Mouse (Mus musculus) limb, embryonic 14.5 days (tissue): ENCODE measurements around the gene Cabp2. TPM values are rescaled to one million over a fixed set of nuclear protein-coding genes. Genes with fewer than 3 reads are reported as not detected.

Source experiments
- ATAC-seq: fragments of 200-750 bp; cut with Nextera tagmentation; 2 replicates; pipeline ENCODE4 v1.8.0; 2017; ENCODE audit warnings: low read depth, moderate number of reproducible peaks, moderate TSS enrichment; ENCODE audit not compliant: low FRiP score
- DNase-seq: peaks from one replicate; pipeline ENCODE4 v3.0.0-alpha.2; 2015; ENCODE audit warnings: low spot score
- H3K27ac ChIP-seq: fragments of 300-500 bp; sonication (generic); replicated peaks from 2 replicates; pipeline ENCODE4 v1.5.1; 2014; ENCODE audit warnings: low read depth, mild to moderate bottlenecking, low read length, moderate library complexity, mixed read lengths
- H3K27me3 ChIP-seq: fragments of 300-500 bp; sonication (generic); 2 replicates; pipeline ENCODE4 v1.6.1; 2014; ENCODE audit warnings: low read length, mixed read lengths; ENCODE audit not compliant: control insufficient read depth, insufficient read depth
- H3K36me3 ChIP-seq: fragments of 300-500 bp; sonication (generic); 2 replicates; pipeline ENCODE4 v1.6.1; 2014; ENCODE audit warnings: mild to moderate bottlenecking, low read length, moderate library complexity, mixed read lengths; ENCODE audit not compliant: control insufficient read depth, insufficient read depth
- H3K4me1 ChIP-seq: fragments of 300-500 bp; sonication (generic); 2 replicates; pipeline ENCODE4 v1.6.1; 2014; ENCODE audit warnings: antibody characterized with exemption, low read length, mixed read lengths; ENCODE audit not compliant: control insufficient read depth, insufficient read depth
- H3K4me2 ChIP-seq: fragments of 300-500 bp; sonication (generic); replicated peaks from 2 replicates; pipeline ENCODE4 v1.6.1; 2014; ENCODE audit warnings: low read depth, mild to moderate bottlenecking, low read length, moderate library complexity; ENCODE audit not compliant: severe bottlenecking
- H3K4me3 ChIP-seq: fragments of 300-500 bp; sonication (generic); replicated peaks from 2 replicates; pipeline ENCODE4 v1.5.1; 2014; ENCODE audit warnings: low read length
- H3K9ac ChIP-seq: fragments of 300-500 bp; sonication (generic); 2 replicates; pipeline ENCODE4 v1.6.1; 2014; ENCODE audit warnings: mild to moderate bottlenecking, low read depth, low read length, moderate library complexity; ENCODE audit not compliant: severe bottlenecking
- H3K9me3 ChIP-seq: fragments of 300-500 bp; sonication (generic); 2 replicates; pipeline ENCODE4 v1.6.1; 2016; ENCODE audit warnings: low read length; ENCODE audit not compliant: control insufficient read depth
- POLR2A ChIP-seq: fragments of 200-500 bp; IDR thresholded peaks from 2 replicates; pipeline ENCODE4 v1.8.0; 2012; ENCODE audit warnings: inconsistent platforms, mild to moderate bottlenecking, moderate library complexity, borderline replicate concordance; ENCODE audit not compliant: insufficient read depth, insufficient read length; ENCODE audit errors: extremely low read depth
- WGBS: fragments of 180-500 bp; shearing (Covaris S2); extraction: QIAGEN DNeasy Blood & Tissue Kit; methylation state at CpG from one replicate; pipeline ENCODE4 v1.1.7; 2014; 5-methylcytosine and 5-hydroxymethylcytosine counted together
- polyA plus RNA-seq, 2 experiments: library from polyadenylated mRNA; depleted of rRNA in 1 of 2; stranded (reverse) in 1 of 2; unstranded in 1 of 2; fragments of >200 nt; fragmentation: Nextera tagmentation in 1 of 2; extraction: Ambion mirVana in 1 of 2; gene quantifications; 2 replicates each; pipeline versions ENCODE4 v1.2.1 to v1.2.3; 2012 to 2014

The Cabp2 gene
- polyA plus RNA-seq, 2 experiments = not detected

DNA sequence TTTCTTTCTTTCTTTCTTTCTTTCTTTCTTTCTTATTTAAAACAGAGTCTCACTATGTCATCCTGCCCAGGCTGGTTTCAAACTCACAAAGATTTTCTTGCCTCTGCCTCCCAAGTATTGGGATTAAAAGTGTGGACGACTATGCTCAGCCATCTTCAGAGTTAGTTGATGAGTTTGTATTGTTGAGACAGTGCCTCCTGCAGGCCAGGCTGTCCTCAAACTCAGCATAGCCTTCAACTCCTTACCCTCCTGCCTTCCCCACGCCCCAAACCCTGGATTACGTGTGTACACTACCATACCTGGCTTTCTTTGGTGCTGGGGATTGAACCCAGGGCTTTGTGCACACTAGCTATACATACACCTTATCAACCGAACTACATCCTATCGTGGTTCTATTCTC is 55.1 kb downstream of the Cabp2 start:
- no peak for DNase-seq
- TF ChIP-seq POLR2A = no peak

More for the DNA sequence above, 55.1 kb downstream of the Cabp2 start:
- Histone ChIP-seq H3K36me3 (peaks cover 19% of the 10 kb centered on the region), H3K9me3 (no peaks in the 10 kb centered on the region), H3K27me3 (no peaks in the 10 kb centered on the region), H3K27ac (no peak overlapping the region), H3K4me2 (no peak overlapping the region), H3K4me1 (no peaks in the 10 kb centered on the region), H3K4me3 (no peak overlapping the region), H3K9ac (no peak overlapping the region)
- ATAC-seq = no peak
- whole genome bisulfite sequencing = 83% methylated on average over 5 of the region's 5 CpGs

Other genes with a start within 250 kb of the Cabp2 start
Only the 30 nearest of the 34 such genes appear.
- 145 and 191 TPM in 2 replicates for gene Tcirg1, start 174.4 kb upstream of the Cabp2 start, polyA plus RNA-seq (2012; rRNA removed)
- gene Tcirg1, start 174.4 kb upstream of the Cabp2 start, polyA plus RNA-seq (2014; fragmentation: Nextera tagmentation; extraction: Ambion mirVana) = 36.8 and 37.8 TPM in 2 replicates
- 186 and 202 TPM in 2 replicates for gene Ndufs8, start 168.8 kb upstream of the Cabp2 start, polyA plus RNA-seq (2012; rRNA removed)
- gene Ndufs8, start 168.8 kb upstream of the Cabp2 start, polyA plus RNA-seq (2014; fragmentation: Nextera tagmentation; extraction: Ambion mirVana) = 314 and 322 TPM in 2 replicates
- 1.8 and 1.9 TPM in 2 replicates for gene Aldh3b1, start 151.8 kb upstream of the Cabp2 start, polyA plus RNA-seq (2012; rRNA removed)
- 2.6 and 2.9 TPM in 2 replicates for gene Aldh3b1, start 151.8 kb upstream of the Cabp2 start, polyA plus RNA-seq (2014; fragmentation: Nextera tagmentation; extraction: Ambion mirVana)
- 33.3 and 40.7 TPM in 2 replicates for gene Unc93b1, start 146.4 kb upstream of the Cabp2 start, polyA plus RNA-seq (2012; rRNA removed)
- 21.9 and 23.3 TPM in 2 replicates for gene Unc93b1, start 146.4 kb upstream of the Cabp2 start, polyA plus RNA-seq (2014; fragmentation: Nextera tagmentation; extraction: Ambion mirVana)
- 0.32 and 0.52 TPM in 2 replicates for gene Aldh3b3, start 122.9 kb upstream of the Cabp2 start, polyA plus RNA-seq (2012; rRNA removed)
- 0.33 and 0.39 TPM in 2 replicates for gene Aldh3b3, start 122.9 kb upstream of the Cabp2 start, polyA plus RNA-seq (2014; fragmentation: Nextera tagmentation; extraction: Ambion mirVana)
- gene Aldh3b2, start 109.2 kb upstream of the Cabp2 start, polyA plus RNA-seq (2012; rRNA removed) = 10.7 and 14.5 TPM in 2 replicates
- gene Aldh3b2, start 109.2 kb upstream of the Cabp2 start, polyA plus RNA-seq (2014; fragmentation: Nextera tagmentation; extraction: Ambion mirVana) = 28.1 and 30.3 TPM in 2 replicates
- gene Acy3, start 95.0 kb upstream of the Cabp2 start, polyA plus RNA-seq (2012; rRNA removed) = 9.4 and 12.8 TPM in 2 replicates
- 6.7 and 9.2 TPM in 2 replicates for gene Acy3, start 95.0 kb upstream of the Cabp2 start, polyA plus RNA-seq (2014; fragmentation: Nextera tagmentation; extraction: Ambion mirVana)
- gene Tbx10, start 88.8 kb upstream of the Cabp2 start, polyA plus RNA-seq (2012; rRNA removed) = 0.08 and 0.12 TPM in 2 replicates
- 0.28 TPM in 1 of 2 replicates, not detected in the other for gene Tbx10, start 88.8 kb upstream of the Cabp2 start, polyA plus RNA-seq (2014; fragmentation: Nextera tagmentation; extraction: Ambion mirVana)
- 18.3 and 21.0 TPM in 2 replicates for gene Nudt8, start 81.0 kb upstream of the Cabp2 start, polyA plus RNA-seq (2012; rRNA removed)
- gene Nudt8, start 81.0 kb upstream of the Cabp2 start, polyA plus RNA-seq (2014; fragmentation: Nextera tagmentation; extraction: Ambion mirVana) = 35.8 and 38.9 TPM in 2 replicates
- 7.0 and 8.0 TPM in 2 replicates for gene Gm49405, start 81.0 kb upstream of the Cabp2 start, polyA plus RNA-seq (2012; rRNA removed)
- gene Gm49405, start 81.0 kb upstream of the Cabp2 start, polyA plus RNA-seq (2014; fragmentation: Nextera tagmentation; extraction: Ambion mirVana) = 2.3 and 3.3 TPM in 2 replicates
- 19.6 and 22.4 TPM in 2 replicates for gene Doc2g, start 78.3 kb upstream of the Cabp2 start, polyA plus RNA-seq (2012; rRNA removed)
- 3.4 and 3.9 TPM in 2 replicates for gene Doc2g, start 78.3 kb upstream of the Cabp2 start, polyA plus RNA-seq (2014; fragmentation: Nextera tagmentation; extraction: Ambion mirVana)
- 141 and 157 TPM in 2 replicates for gene Ndufv1, start 68.8 kb upstream of the Cabp2 start, polyA plus RNA-seq (2012; rRNA removed)
- 193 and 194 TPM in 2 replicates for gene Ndufv1, start 68.8 kb upstream of the Cabp2 start, polyA plus RNA-seq (2014; fragmentation: Nextera tagmentation; extraction: Ambion mirVana)
- 291 and 325 TPM in 2 replicates for gene Gstp1, start 43.6 kb upstream of the Cabp2 start, polyA plus RNA-seq (2012; rRNA removed)
- gene Gstp1, start 43.6 kb upstream of the Cabp2 start, polyA plus RNA-seq (2014; fragmentation: Nextera tagmentation; extraction: Ambion mirVana) = 508 and 540 TPM in 2 replicates
- 10.7 and 10.8 TPM in 2 replicates for gene Gstp2, start 35.6 kb upstream of the Cabp2 start, polyA plus RNA-seq (2012; rRNA removed)
- gene Gstp2, start 35.6 kb upstream of the Cabp2 start, polyA plus RNA-seq (2014; fragmentation: Nextera tagmentation; extraction: Ambion mirVana) = 0.87 and 1.7 TPM in 2 replicates
- 0.63 and 0.69 TPM in 2 replicates for gene Gstp3, start 22.0 kb upstream of the Cabp2 start, polyA plus RNA-seq (2012; rRNA removed)
- 0.41 and 0.47 TPM in 2 replicates for gene Gstp3, start 22.0 kb upstream of the Cabp2 start, polyA plus RNA-seq (2014; fragmentation: Nextera tagmentation; extraction: Ambion mirVana)
- gene Cdk2ap2, start 15.6 kb downstream of the Cabp2 start, polyA plus RNA-seq (2012; rRNA removed) = 45.2 and 52.1 TPM in 2 replicates
- gene Cdk2ap2, start 15.6 kb downstream of the Cabp2 start, polyA plus RNA-seq (2014; fragmentation: Nextera tagmentation; extraction: Ambion mirVana) = 67.0 and 67.6 TPM in 2 replicates
- gene Pitpnm1, start 18.4 kb downstream of the Cabp2 start, polyA plus RNA-seq (2012; rRNA removed) = 16.2 and 20.8 TPM in 2 replicates
- 4.5 and 6.7 TPM in 2 replicates for gene Pitpnm1, start 18.4 kb downstream of the Cabp2 start, polyA plus RNA-seq (2014; fragmentation: Nextera tagmentation; extraction: Ambion mirVana)
- 96.0 and 119 TPM in 2 replicates for gene Aip, start 44.3 kb downstream of the Cabp2 start, polyA plus RNA-seq (2012; rRNA removed)
- gene Aip, start 44.3 kb downstream of the Cabp2 start, polyA plus RNA-seq (2014; fragmentation: Nextera tagmentation; extraction: Ambion mirVana) = 86.4 and 95.7 TPM in 2 replicates
- gene Gpr152, start 58.2 kb downstream of the Cabp2 start, polyA plus RNA-seq (2012; rRNA removed) = 0.01 and 0.05 TPM in 2 replicates
- gene Gpr152, start 58.2 kb downstream of the Cabp2 start, polyA plus RNA-seq (2014; fragmentation: Nextera tagmentation; extraction: Ambion mirVana) = not detected in 2 replicates
- 0.05 and 0.06 TPM in 2 replicates for gene Cabp4, start 62.5 kb downstream of the Cabp2 start, polyA plus RNA-seq (2012; rRNA removed)
- 0.10 TPM in 2 replicates for gene Cabp4, start 62.5 kb downstream of the Cabp2 start, polyA plus RNA-seq (2014; fragmentation: Nextera tagmentation; extraction: Ambion mirVana)
- 229 and 261 TPM in 2 replicates for gene Coro1b, start 67.0 kb downstream of the Cabp2 start, polyA plus RNA-seq (2012; rRNA removed)
- gene Coro1b, start 67.0 kb downstream of the Cabp2 start, polyA plus RNA-seq (2014; fragmentation: Nextera tagmentation; extraction: Ambion mirVana) = 148 and 153 TPM in 2 replicates
- gene Ptprcap, start 72.0 kb downstream of the Cabp2 start, polyA plus RNA-seq (2012; rRNA removed) = 7.0 and 8.9 TPM in 2 replicates
- gene Ptprcap, start 72.0 kb downstream of the Cabp2 start, polyA plus RNA-seq (2014; fragmentation: Nextera tagmentation; extraction: Ambion mirVana) = 7.8 and 8.9 TPM in 2 replicates
- gene Rps6kb2, start 81.8 kb downstream of the Cabp2 start, polyA plus RNA-seq (2012; rRNA removed) = 76.4 and 85.1 TPM in 2 replicates
- gene Rps6kb2, start 81.8 kb downstream of the Cabp2 start, polyA plus RNA-seq (2014; fragmentation: Nextera tagmentation; extraction: Ambion mirVana) = 43.0 and 47.2 TPM in 2 replicates
- 2.6 and 5.6 TPM in 2 replicates for gene Carns1, start 93.9 kb downstream of the Cabp2 start, polyA plus RNA-seq (2012; rRNA removed)
- 1.4 and 1.8 TPM in 2 replicates for gene Carns1, start 93.9 kb downstream of the Cabp2 start, polyA plus RNA-seq (2014; fragmentation: Nextera tagmentation; extraction: Ambion mirVana)
- 4.5 and 5.8 TPM in 2 replicates for gene Tbc1d10c, start 109.7 kb downstream of the Cabp2 start, polyA plus RNA-seq (2012; rRNA removed)
- gene Tbc1d10c, start 109.7 kb downstream of the Cabp2 start, polyA plus RNA-seq (2014; fragmentation: Nextera tagmentation; extraction: Ambion mirVana) = 3.5 and 3.9 TPM in 2 replicates
- gene Ppp1ca, start 110.5 kb downstream of the Cabp2 start, polyA plus RNA-seq (2012; rRNA removed) = 490 and 517 TPM in 2 replicates
- 794 and 821 TPM in 2 replicates for gene Ppp1ca, start 110.5 kb downstream of the Cabp2 start, polyA plus RNA-seq (2014; fragmentation: Nextera tagmentation; extraction: Ambion mirVana)
- 57.5 and 75.5 TPM in 2 replicates for gene Rad9a, start 120.1 kb downstream of the Cabp2 start, polyA plus RNA-seq (2012; rRNA removed)
- gene Rad9a, start 120.1 kb downstream of the Cabp2 start, polyA plus RNA-seq (2014; fragmentation: Nextera tagmentation; extraction: Ambion mirVana) = 33.3 and 38.0 TPM in 2 replicates
- 42.8 and 61.2 TPM in 2 replicates for gene Clcf1, start 132.7 kb downstream of the Cabp2 start, polyA plus RNA-seq (2012; rRNA removed)
- gene Clcf1, start 132.7 kb downstream of the Cabp2 start, polyA plus RNA-seq (2014; fragmentation: Nextera tagmentation; extraction: Ambion mirVana) = 7.7 and 8.7 TPM in 2 replicates
- gene AC109138.7, start 132.8 kb downstream of the Cabp2 start, polyA plus RNA-seq (2012; rRNA removed) = 0.83 and 1.0 TPM in 2 replicates
- gene AC109138.7, start 132.8 kb downstream of the Cabp2 start, polyA plus RNA-seq (2014; fragmentation: Nextera tagmentation; extraction: Ambion mirVana) = not detected in 2 replicates
- gene Pold4, start 150.3 kb downstream of the Cabp2 start, polyA plus RNA-seq (2012; rRNA removed) = 48.0 and 50.7 TPM in 2 replicates
- gene Pold4, start 150.3 kb downstream of the Cabp2 start, polyA plus RNA-seq (2014; fragmentation: Nextera tagmentation; extraction: Ambion mirVana) = 26.5 and 28.4 TPM in 2 replicates